Mouse (Mus musculus) limb, embryonic 11.5 days (tissue): ENCODE measurements at regions not wholly inside any gene's neighbourhood (a gene's known extent, or its start where the extent isn't known, plus 50 kb on each side); places are given as distances from the start of the nearest gene placed in this dataset.

Experiments used
- ATAC-seq: fragments of 200-750 bp; cut with Nextera tagmentation; 2 replicates; pipeline ENCODE4 v1.8.0; 2017; ENCODE audit warnings: low read depth; ENCODE audit not compliant: insufficient number of reproducible peaks, low FRiP score, low TSS enrichment
- DNase-seq: peaks from one replicate; pipeline ENCODE4 v3.0.0-alpha.2; 2015; ENCODE audit warnings: low spot score
- H3K27ac ChIP-seq: fragments of 300-500 bp; sonication (generic); replicated peaks from 2 replicates; pipeline ENCODE4 v1.5.1; 2014; ENCODE audit warnings: low read depth, mild to moderate bottlenecking, low read length
- H3K27me3 ChIP-seq: fragments of 300-500 bp; sonication (generic); 2 replicates; pipeline ENCODE4 v1.6.1; 2014; ENCODE audit warnings: mild to moderate bottlenecking, low read length, mixed read lengths; ENCODE audit not compliant: control insufficient read depth, insufficient read depth
- H3K36me3 ChIP-seq: fragments of 300-500 bp; sonication (generic); 2 replicates; pipeline ENCODE4 v1.6.1; 2014; ENCODE audit warnings: mild to moderate bottlenecking, low read length, moderate library complexity, mixed read lengths; ENCODE audit not compliant: control insufficient read depth, insufficient read depth
- H3K4me1 ChIP-seq: fragments of 300-500 bp; sonication (generic); 2 replicates; pipeline ENCODE4 v1.6.1; 2014; ENCODE audit warnings: low read length, mixed read lengths; ENCODE audit not compliant: control insufficient read depth, insufficient read depth
- H3K4me2 ChIP-seq: fragments of 300-500 bp; sonication (generic); 2 replicates; pipeline ENCODE4 v1.6.1; 2014; ENCODE audit warnings: low read depth, mild to moderate bottlenecking, moderate library complexity; ENCODE audit not compliant: severe bottlenecking
- H3K4me3 ChIP-seq: fragments of 300-500 bp; sonication (generic); 2 replicates; pipeline ENCODE4 v1.5.1; 2014; ENCODE audit warnings: low read depth, low read length
- H3K9ac ChIP-seq: fragments of 300-500 bp; sonication (generic); 2 replicates; pipeline ENCODE4 v1.6.1; 2014; ENCODE audit warnings: mild to moderate bottlenecking, low read length
- H3K9me3 ChIP-seq: fragments of 300-500 bp; sonication (generic); 2 replicates; pipeline ENCODE4 v1.6.1; 2016; ENCODE audit warnings: low read length; ENCODE audit not compliant: control insufficient read depth
- WGBS: fragments of 180-500 bp; shearing (Covaris S2); extraction: QIAGEN DNeasy Blood & Tissue Kit; methylation state at CpG from one replicate; pipeline ENCODE4 v1.1.7; 2014; 5-methylcytosine and 5-hydroxymethylcytosine counted together

GRCm38 (mm10) chr10:39280366-39281000 is 88.2 kb upstream of the Fyn start:
- Histone ChIP-seq H3K4me3 (no peak overlapping the region), H3K4me1 (no peaks in the 10 kb centered on the region), H3K9ac (no peak overlapping the region), H3K4me2 (no peak overlapping the region), H3K36me3 (no peaks in the 10 kb centered on the region), H3K9me3 (no peaks in the 10 kb centered on the region), H3K27ac (no peak overlapping the region), H3K27me3 (no peaks in the 10 kb centered on the region)
- no peak for ATAC-seq
- no peak for DNase-seq
- 87% methylated on average over 14 of the region's 14 CpGs for WGBS

GRCm38 (mm10) chr10:39274202-39274601 is 94.5 kb upstream of the Fyn start:
- DNase-seq (no peak), ATAC-seq (no peak)
- H3K27me3 ChIP-seq: no peaks in the 10 kb centered on the region
- H3K27ac ChIP-seq: no peak overlapping the region
- H3K36me3 ChIP-seq: no peaks in the 10 kb centered on the region
- no peak overlapping the region for H3K4me2 ChIP-seq
- H3K4me1 ChIP-seq: no peaks in the 10 kb centered on the region
- WGBS: 58% methylated on average over 2 of the region's 2 CpGs
- H3K4me3 ChIP-seq: no peak overlapping the region
- H3K9ac ChIP-seq: no peak overlapping the region
- H3K9me3 ChIP-seq: no peaks in the 10 kb centered on the region

DNA sequence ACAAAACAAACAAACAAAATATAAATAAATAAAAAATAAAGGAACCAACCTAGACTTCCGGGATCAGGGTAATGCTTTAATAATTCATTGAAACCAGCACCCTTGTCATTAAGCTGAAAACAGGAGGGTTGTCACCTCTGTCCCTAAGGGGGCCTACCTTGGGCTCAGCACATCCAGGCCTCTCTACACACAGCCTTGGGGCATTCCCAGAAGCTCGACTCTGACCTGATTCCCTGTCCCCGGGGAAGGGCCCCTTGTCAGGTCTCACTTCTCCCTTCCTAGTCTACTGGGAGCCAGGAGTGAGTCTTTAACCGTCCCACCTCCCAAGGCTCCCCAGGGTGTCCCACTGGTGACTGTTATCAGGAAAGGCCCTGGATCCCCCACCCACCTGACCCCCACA is 95.2 kb upstream of the Fyn start:
- ATAC-seq: no peak
- no peak overlapping the region for H3K4me2 ChIP-seq
- no peaks in the 10 kb centered on the region for H3K27me3 ChIP-seq
- WGBS: 70% methylated on average over 4 of the region's 4 CpGs
- no peak overlapping the region for H3K4me3 ChIP-seq
- H3K4me1 ChIP-seq: no peaks in the 10 kb centered on the region
- no peaks in the 10 kb centered on the region for H3K9me3 ChIP-seq
- H3K27ac ChIP-seq: no peak overlapping the region
- DNase-seq: no peak
- H3K36me3 ChIP-seq: no peaks in the 10 kb centered on the region
- H3K9ac ChIP-seq: no peak overlapping the region

DNA sequence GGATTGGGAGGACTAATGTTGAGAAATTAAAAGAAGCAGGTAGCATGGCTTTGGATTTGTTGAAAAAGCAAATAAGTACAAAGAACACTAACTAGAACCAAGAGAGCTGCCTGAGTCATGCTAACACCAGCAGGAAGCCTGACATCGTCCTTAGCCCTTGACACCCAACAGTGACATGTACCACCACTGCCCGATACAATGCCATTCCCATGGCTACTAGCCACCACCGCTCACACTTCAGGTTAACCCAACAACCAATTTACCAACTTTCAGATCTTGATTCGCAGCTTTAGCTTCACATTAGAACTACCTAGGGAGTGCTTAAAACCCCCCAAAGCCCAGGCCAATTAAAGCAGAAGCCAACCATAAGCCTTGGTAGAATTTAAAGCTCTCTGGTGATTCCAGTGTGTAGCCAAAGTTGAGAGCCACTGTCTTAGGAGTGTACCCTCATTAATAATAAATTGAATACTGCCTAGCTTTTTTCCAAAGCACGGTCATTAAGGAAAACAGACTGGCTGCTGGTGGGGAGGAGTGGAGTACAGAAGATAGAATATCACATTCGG is 96.2 kb upstream of the Fyn start:
- Histone ChIP-seq H3K4me2 (no peak overlapping the region), H3K27ac (no peak overlapping the region), H3K4me3 (no peak overlapping the region), H3K9me3 (no peaks in the 10 kb centered on the region), H3K36me3 (no peaks in the 10 kb centered on the region), H3K27me3 (no peaks in the 10 kb centered on the region), H3K4me1 (no peaks in the 10 kb centered on the region), H3K9ac (no peak overlapping the region)
- ATAC-seq (no peak), DNase-seq (no peak)
- 69% methylated on average over 6 of the region's 6 CpGs for WGBS

GRCm38 (mm10) chr10:39270406-39270805 is 98.2 kb upstream of the Fyn start:
- H3K9ac ChIP-seq: no peak overlapping the region
- no peaks in the 10 kb centered on the region for H3K4me1 ChIP-seq
- H3K36me3 ChIP-seq: no peaks in the 10 kb centered on the region
- H3K9me3 ChIP-seq: no peaks in the 10 kb centered on the region
- DNase-seq (no peak), ATAC-seq (no peak)
- no peaks in the 10 kb centered on the region for H3K27me3 ChIP-seq
- 85% methylated on average over 3 of the region's 3 CpGs for WGBS
- no peak overlapping the region for H3K4me2 ChIP-seq
- no peak overlapping the region for H3K27ac ChIP-seq
- no peak overlapping the region for H3K4me3 ChIP-seq

- no peak for ATAC-seq
- WGBS: 92% methylated on average over 6 of the region's 6 CpGs
Measured at GRCm38 (mm10) chr10:39267236-39267635, 101.4 kb upstream of the Fyn start.

GRCm38 (mm10) chr10:39266482-39266881 is 102.2 kb upstream of the Fyn start:
- DNase-seq: no peak
- 64% methylated on average over 5 of the region's 5 CpGs for WGBS
- H3K36me3 ChIP-seq: no peaks in the 10 kb centered on the region
- no peak for ATAC-seq
- H3K27me3 ChIP-seq: no peaks in the 10 kb centered on the region
- no peak overlapping the region for H3K4me2 ChIP-seq
- H3K27ac ChIP-seq: no peak overlapping the region
- no peak overlapping the region for H3K9ac ChIP-seq
- H3K4me1 ChIP-seq: no peaks in the 10 kb centered on the region; the same call in 1 of the 2 replicates
- H3K4me3 ChIP-seq: no peak overlapping the region
- H3K9me3 ChIP-seq: no peaks in the 10 kb centered on the region

More at GRCm38 (mm10) chr10:39267236-39267635, 101.4 kb upstream of the Fyn start:
- Histone ChIP-seq H3K4me2 (no peak overlapping the region), H3K4me1 (no peaks in the 10 kb centered on the region; the same call in 1 of the 2 replicates), H3K9me3 (no peaks in the 10 kb centered on the region), H3K4me3 (no peak overlapping the region), H3K27ac (no peak overlapping the region), H3K36me3 (no peaks in the 10 kb centered on the region), H3K9ac (no peak overlapping the region), H3K27me3 (no peaks in the 10 kb centered on the region)
- DNase-seq: no peak

DNA sequence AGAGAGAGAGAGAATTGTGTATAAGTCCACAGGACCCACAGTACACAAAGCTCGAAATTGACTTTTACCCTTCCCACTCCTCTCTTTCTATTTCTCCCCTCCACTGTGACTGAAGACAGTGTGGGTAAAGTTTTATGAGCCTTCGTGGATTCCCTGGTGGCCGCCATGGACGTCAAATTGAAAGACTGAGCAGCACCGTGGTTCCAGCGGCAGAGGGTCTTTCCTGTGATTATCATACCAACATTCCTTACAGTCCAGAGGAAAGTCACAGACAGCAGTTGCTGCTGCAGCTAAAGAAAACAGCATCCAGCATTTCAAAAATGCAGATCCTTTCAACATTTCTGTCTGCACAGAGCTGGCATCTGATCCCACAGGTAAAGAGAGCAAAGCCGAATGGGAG is 98.9 kb upstream of the Ccn6 start:
- WGBS: 51% methylated on average over 7 of the region's 7 CpGs
- H3K27ac ChIP-seq: no peak overlapping the region
- H3K9ac ChIP-seq: no peak overlapping the region
- no peaks in the 10 kb centered on the region for H3K9me3 ChIP-seq
- no peak overlapping the region for H3K4me2 ChIP-seq
- DNase-seq (no peak), ATAC-seq (no peak)
- no peaks in the 10 kb centered on the region for H3K27me3 ChIP-seq
- H3K4me1 ChIP-seq: no peaks in the 10 kb centered on the region; the same call in 1 of the 2 replicates
- H3K4me3 ChIP-seq: no peak overlapping the region
- no peaks in the 10 kb centered on the region for H3K36me3 ChIP-seq
